Mouse (Mus musculus): Measurements from ENCODE around the gene Polr2g. TPM values are rescaled to one million over a fixed set of nuclear protein-coding genes. Genes with fewer than 3 reads are reported as not detected.

The Polr2g gene
- polyA plus RNA-seq, 1 experiment: 178 TPM

DNA sequence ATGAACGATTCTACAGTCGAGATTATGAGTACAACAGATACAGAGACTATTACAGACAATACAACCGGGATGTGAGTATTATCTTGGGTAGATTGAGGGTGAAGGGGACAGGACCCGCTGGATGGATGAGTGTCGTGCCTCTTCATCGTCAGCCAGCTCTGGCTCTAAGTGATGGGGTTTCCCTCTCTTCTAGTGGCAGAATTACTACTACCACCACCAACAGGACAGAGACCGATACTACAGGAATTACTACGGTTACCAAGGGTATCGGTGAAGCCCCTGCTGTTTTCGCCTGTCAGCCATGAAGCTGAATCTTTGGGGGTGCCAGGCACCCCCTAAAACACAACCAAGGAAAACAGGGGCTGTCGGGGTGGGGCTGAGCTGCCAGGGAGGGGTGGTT, 32.9 kb upstream of the Polr2g start:
- H3K4me3 ChIP-seq (ENCODE audit: insufficient read depth, poor library complexity, severe bottlenecking): no peak overlapping the region
- peaks cover 99% of the 10 kb centered on the region for H3K36me3 ChIP-seq (ENCODE audit: control insufficient read depth, insufficient read depth)
- no peak overlapping the region for H3ac ChIP-seq (ENCODE audit: control insufficient read depth, insufficient read length, low read depth)
- TF ChIP-seq MYOG (IDR thresholded peaks at IDR 0.05; ENCODE audit: control insufficient read depth, extremely low read depth, insufficient read length): no peak
- TF ChIP-seq MAX (IDR thresholded peaks at IDR 0.05): no peak
- no peak for TF ChIP-seq FOSL1 (IDR thresholded peaks at IDR 0.05; ENCODE audit: insufficient read depth, low read length, poor library complexity, severe bottlenecking)
- no peak for TF ChIP-seq USF1 (IDR thresholded peaks at IDR 0.05; ENCODE audit: low read depth)
- no peak for TF ChIP-seq CEBPB (IDR thresholded peaks at IDR 0.05; ENCODE audit: low read depth)
- TF ChIP-seq CTCF (IDR thresholded peaks at IDR 0.05; ENCODE audit: control insufficient read depth, insufficient read depth, insufficient read length): no peak
- no peak for TF ChIP-seq MYOD1 (IDR thresholded peaks at IDR 0.05; ENCODE audit: control insufficient read depth, insufficient read length, low read depth)
- peaks cover 24% of the 10 kb centered on the region for H3K79me2 ChIP-seq (ENCODE audit: control insufficient read depth, insufficient read depth)
- peaks cover 2% of the 10 kb centered on the region for H3K79me3 ChIP-seq (ENCODE audit: low read depth)
- H3K27me3 ChIP-seq (ENCODE audit: control insufficient read depth, insufficient read depth, insufficient read length): no peaks in the 10 kb centered on the region

DNA sequence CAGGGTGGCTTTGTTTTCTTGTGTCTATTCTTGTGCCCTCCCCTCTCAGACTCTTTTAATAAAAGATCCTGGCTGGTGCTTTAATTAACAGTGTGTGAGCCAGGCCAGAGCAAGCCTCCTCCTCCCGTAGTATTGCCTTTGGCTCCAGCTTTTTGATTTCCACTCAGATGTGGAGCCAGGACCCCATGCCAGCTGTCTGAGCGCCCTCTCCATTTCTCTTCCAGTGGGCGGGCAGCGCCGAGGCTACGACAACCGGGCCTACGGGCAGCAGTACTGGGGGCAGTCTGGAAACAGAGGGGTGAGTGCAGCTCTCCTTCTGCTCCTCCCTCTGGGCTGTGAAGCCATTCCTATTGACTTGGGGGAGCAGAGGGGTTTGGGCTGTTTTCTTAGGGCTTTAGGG, 32.3 kb upstream of the Polr2g start:
- peaks cover 24% of the 10 kb centered on the region for H3K79me2 ChIP-seq (ENCODE audit: control insufficient read depth, insufficient read depth)
- H3ac ChIP-seq (ENCODE audit: control insufficient read depth, insufficient read length, low read depth): no peak overlapping the region
- H3K4me3 ChIP-seq (ENCODE audit: insufficient read depth, poor library complexity, severe bottlenecking): no peak overlapping the region
- no peaks in the 10 kb centered on the region for H3K27me3 ChIP-seq (ENCODE audit: control insufficient read depth, insufficient read depth, insufficient read length)
- TF ChIP-seq MYOG (IDR thresholded peaks at IDR 0.05; ENCODE audit: control insufficient read depth, extremely low read depth, insufficient read length) (no peak), CEBPB (IDR thresholded peaks at IDR 0.05; ENCODE audit: low read depth) (no peak), CTCF (IDR thresholded peaks at IDR 0.05; ENCODE audit: control insufficient read depth, insufficient read depth, insufficient read length) (no peak), MYOD1 (IDR thresholded peaks at IDR 0.05; ENCODE audit: control insufficient read depth, insufficient read length, low read depth) (no peak), FOSL1 (IDR thresholded peaks at IDR 0.05; ENCODE audit: insufficient read depth, low read length, poor library complexity, severe bottlenecking) (no peak), USF1 (IDR thresholded peaks at IDR 0.05; ENCODE audit: low read depth) (no peak), MAX (IDR thresholded peaks at IDR 0.05) (no peak)
- peaks cover 2% of the 10 kb centered on the region for H3K79me3 ChIP-seq (ENCODE audit: low read depth)
- H3K36me3 ChIP-seq (ENCODE audit: control insufficient read depth, insufficient read depth): peaks cover 99% of the 10 kb centered on the region

DNA sequence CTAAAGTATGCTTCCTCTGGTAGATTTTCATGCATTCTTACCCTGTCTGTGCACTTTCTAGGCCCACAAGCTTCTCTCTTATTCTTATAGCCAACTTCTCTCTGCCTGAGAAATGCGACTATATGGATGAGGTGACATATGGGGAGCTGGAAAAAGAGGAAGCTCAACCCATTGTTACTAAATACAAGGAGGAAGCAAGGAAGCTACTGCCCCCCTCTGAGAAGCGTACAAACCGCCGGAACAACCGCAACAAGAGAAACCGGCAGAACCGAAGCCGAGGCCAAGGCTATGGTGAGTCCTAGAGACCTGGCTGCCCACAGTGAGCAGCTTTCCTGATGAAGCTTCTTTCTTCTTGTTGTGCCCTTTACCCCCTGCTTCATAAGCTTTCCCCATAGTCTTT, 31.3 kb upstream of the Polr2g start, which contains the start of gene AC129217.1:
Gene AC129217.1, plus strand, starts transcription at position 114 of the 400 bp plus-strand sequence.
- Histone ChIP-seq H3K79me2 (ENCODE audit: control insufficient read depth, insufficient read depth) (peaks cover 33% of the 10 kb centered on the region), H3K79me3 (ENCODE audit: low read depth) (peaks cover 5% of the 10 kb centered on the region), H3K27me3 (ENCODE audit: control insufficient read depth, insufficient read depth, insufficient read length) (no peaks in the 10 kb centered on the region), H3ac (ENCODE audit: control insufficient read depth, insufficient read length, low read depth) (no peak within 1 kb of the TSS), H3K36me3 (ENCODE audit: control insufficient read depth, insufficient read depth) (peaks cover 98% of the 10 kb centered on the region), H3K4me3 (ENCODE audit: insufficient read depth, poor library complexity, severe bottlenecking) (no peak within 1 kb of the TSS)
- TF ChIP-seq MYOG (IDR thresholded peaks at IDR 0.05; ENCODE audit: control insufficient read depth, extremely low read depth, insufficient read length) (no peak), USF1 (IDR thresholded peaks at IDR 0.05; ENCODE audit: low read depth) (no peak), MYOD1 (IDR thresholded peaks at IDR 0.05; ENCODE audit: control insufficient read depth, insufficient read length, low read depth) (no peak), MAX (IDR thresholded peaks at IDR 0.05) (no peak), FOSL1 (IDR thresholded peaks at IDR 0.05; ENCODE audit: insufficient read depth, low read length, poor library complexity, severe bottlenecking) (no peak), CTCF (IDR thresholded peaks at IDR 0.05; ENCODE audit: control insufficient read depth, insufficient read depth, insufficient read length) (no peak), CEBPB (IDR thresholded peaks at IDR 0.05; ENCODE audit: low read depth) (no peak)

DNA sequence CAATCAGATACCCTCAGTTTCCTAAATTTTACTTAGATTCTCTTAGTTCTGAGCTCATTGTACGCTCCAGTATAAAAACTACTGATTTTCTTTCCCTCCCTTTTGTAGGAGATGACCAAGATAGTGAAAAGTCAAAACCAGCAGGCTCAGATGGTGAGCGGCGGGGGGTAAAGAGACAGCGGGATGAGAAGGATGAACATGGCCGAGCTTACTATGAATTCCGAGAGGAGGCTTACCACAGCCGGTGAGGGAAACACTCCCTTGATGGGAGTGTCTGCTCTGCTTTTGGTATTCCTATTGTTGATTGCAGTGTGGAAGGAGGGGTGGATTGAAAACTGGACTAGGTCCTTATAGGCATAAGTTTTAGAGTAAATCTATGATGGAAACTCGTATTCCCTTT, 24.3 kb upstream of the Polr2g start:
- peaks cover 57% of the 10 kb centered on the region for H3K79me3 ChIP-seq (ENCODE audit: low read depth)
- H3K79me2 ChIP-seq (ENCODE audit: control insufficient read depth, insufficient read depth): peaks cover 75% of the 10 kb centered on the region
- TF ChIP-seq USF1 (IDR thresholded peaks at IDR 0.05; ENCODE audit: low read depth): no peak
- H3K4me3 ChIP-seq (ENCODE audit: insufficient read depth, poor library complexity, severe bottlenecking): no peak overlapping the region
- no peaks in the 10 kb centered on the region for H3K27me3 ChIP-seq (ENCODE audit: control insufficient read depth, insufficient read depth, insufficient read length)
- peaks cover 61% of the 10 kb centered on the region for H3K36me3 ChIP-seq (ENCODE audit: control insufficient read depth, insufficient read depth)
- no peak overlapping the region for H3ac ChIP-seq (ENCODE audit: control insufficient read depth, insufficient read length, low read depth)

DNA sequence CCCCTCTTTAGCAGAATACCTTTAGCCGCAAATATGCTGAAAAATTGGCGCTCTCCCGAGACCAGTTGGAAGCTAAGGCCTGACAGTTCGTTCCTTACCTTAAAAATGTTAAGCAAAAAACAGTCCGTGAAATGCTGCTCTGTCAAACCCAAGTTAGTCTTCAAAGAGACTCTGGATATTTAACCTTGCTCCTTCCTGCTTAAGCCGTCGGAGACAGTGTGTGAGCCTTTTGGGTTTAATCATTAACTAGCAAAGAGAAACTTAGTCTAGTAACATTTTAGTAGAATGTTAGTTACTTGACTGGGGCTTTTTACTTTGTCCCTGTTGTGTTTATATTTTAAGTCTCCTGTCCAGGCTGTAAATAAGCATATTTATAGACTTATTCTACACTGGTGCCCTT, 22.8 kb upstream of the Polr2g start:
- H3ac ChIP-seq (ENCODE audit: control insufficient read depth, insufficient read length, low read depth): peak overlapping the region; percentile 74
- TF ChIP-seq CTCF (IDR thresholded peaks at IDR 0.05; ENCODE audit: control insufficient read depth, insufficient read depth, insufficient read length) (no peak), MYOD1 (IDR thresholded peaks at IDR 0.05; ENCODE audit: control insufficient read depth, insufficient read length, low read depth) (no peak), MAX (IDR thresholded peaks at IDR 0.05) (no peak), USF1 (IDR thresholded peaks at IDR 0.05; ENCODE audit: low read depth) (no peak), MYOG (IDR thresholded peaks at IDR 0.05; ENCODE audit: control insufficient read depth, extremely low read depth, insufficient read length) (no peak), FOSL1 (IDR thresholded peaks at IDR 0.05; ENCODE audit: insufficient read depth, low read length, poor library complexity, severe bottlenecking) (no peak), CEBPB (IDR thresholded peaks at IDR 0.05; ENCODE audit: low read depth) (no peak)
- peak overlapping the region; percentile 99 for H3K4me3 ChIP-seq (ENCODE audit: insufficient read depth, poor library complexity, severe bottlenecking)
- H3K27me3 ChIP-seq (ENCODE audit: control insufficient read depth, insufficient read depth, insufficient read length): no peaks in the 10 kb centered on the region
- peaks cover 70% of the 10 kb centered on the region for H3K79me3 ChIP-seq (ENCODE audit: low read depth)
- peaks cover 81% of the 10 kb centered on the region for H3K79me2 ChIP-seq (ENCODE audit: control insufficient read depth, insufficient read depth)
- H3K36me3 ChIP-seq (ENCODE audit: control insufficient read depth, insufficient read depth): peaks cover 57% of the 10 kb centered on the region

DNA sequence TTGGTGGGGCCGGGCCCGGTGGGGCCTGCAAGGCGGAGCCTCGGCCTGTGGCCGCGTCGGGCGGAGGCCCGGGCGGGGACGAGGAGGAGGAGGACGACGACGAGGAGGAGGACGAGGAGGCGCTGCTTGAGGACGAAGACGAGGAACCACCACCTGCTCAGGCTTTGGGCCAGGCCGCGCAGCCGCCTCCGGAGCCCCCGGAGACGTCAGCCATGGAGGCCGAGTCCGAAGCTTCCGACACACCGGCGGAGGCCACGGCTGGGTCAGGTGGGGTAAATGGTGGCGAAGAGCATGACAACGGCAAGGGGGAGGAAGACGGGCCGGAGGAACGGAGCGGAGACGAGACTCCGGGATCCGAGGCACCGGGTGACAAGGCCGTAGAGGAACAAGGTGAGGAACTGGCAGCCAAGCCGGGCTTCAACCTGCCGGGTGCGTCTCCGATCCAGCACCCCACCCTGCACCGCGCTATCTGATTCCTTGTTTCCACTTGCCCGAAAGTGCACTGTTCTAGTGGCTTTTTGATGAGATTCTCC, 22.1 kb upstream of the Polr2g start:
- Histone ChIP-seq H3K4me3 (ENCODE audit: insufficient read depth, poor library complexity, severe bottlenecking) (peak overlapping the region; percentile 99), H3K79me3 (ENCODE audit: low read depth) (peaks cover 75% of the 10 kb centered on the region), H3ac (ENCODE audit: control insufficient read depth, insufficient read length, low read depth) (peak overlapping the region; percentile 74), H3K79me2 (ENCODE audit: control insufficient read depth, insufficient read depth) (peaks cover 88% of the 10 kb centered on the region), H3K36me3 (ENCODE audit: control insufficient read depth, insufficient read depth) (peaks cover 56% of the 10 kb centered on the region), H3K27me3 (ENCODE audit: control insufficient read depth, insufficient read depth, insufficient read length) (no peaks in the 10 kb centered on the region)
- TF ChIP-seq FOSL1 (IDR thresholded peaks at IDR 0.05; ENCODE audit: insufficient read depth, low read length, poor library complexity, severe bottlenecking) (no peak), CEBPB (IDR thresholded peaks at IDR 0.05; ENCODE audit: low read depth) (no peak), USF1 (IDR thresholded peaks at IDR 0.05; ENCODE audit: low read depth) (no peak), MAX (IDR thresholded peaks at IDR 0.05) (no peak), MYOD1 (IDR thresholded peaks at IDR 0.05; ENCODE audit: control insufficient read depth, insufficient read length, low read depth) (no peak), MYOG (IDR thresholded peaks at IDR 0.05; ENCODE audit: control insufficient read depth, extremely low read depth, insufficient read length) (no peak), CTCF (IDR thresholded peaks at IDR 0.05; ENCODE audit: control insufficient read depth, insufficient read depth, insufficient read length) (no peak)

All from C2C12 (cell line).